Mouse (Mus musculus) heart, postnatal 0 days (tissue): ENCODE measurements at regions not wholly inside any gene's neighbourhood (a gene's known extent, or its start where the extent isn't known, plus 50 kb on each side); places are given as distances from the start of the nearest gene placed in this dataset.

Experiments used
- CTCF ChIP-seq: IDR thresholded peaks from 2 replicates; pipeline ENCODE4 v1.5.1; 2016; ENCODE audit warnings: antibody characterized with exemption, control low read depth, low read depth
- EP300 ChIP-seq: IDR thresholded peaks from 2 replicates; pipeline ENCODE4 v1.6.1; 2016; ENCODE audit warnings: antibody characterized with exemption, low read depth

DNA sequence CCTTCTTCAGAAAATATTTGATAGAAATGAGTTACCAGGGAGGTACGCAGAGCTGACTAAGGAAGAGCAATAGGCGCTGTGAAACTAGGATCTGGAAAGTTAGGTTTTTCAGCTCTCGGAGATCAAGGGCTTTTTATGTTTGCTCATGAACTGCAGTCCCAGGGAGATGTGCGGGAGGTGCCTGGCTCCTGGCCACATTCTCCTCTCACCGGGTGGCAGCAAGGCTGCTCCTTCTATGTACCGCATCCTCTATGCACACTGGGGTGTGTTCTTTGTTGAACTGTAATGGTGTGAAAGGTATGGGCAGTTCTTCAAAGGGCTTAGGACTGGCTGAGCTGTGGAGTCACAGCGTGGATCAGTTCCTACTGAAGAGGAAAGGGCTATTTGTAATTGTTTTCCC lies 221.3 kb downstream of the Hhipl2 start:
- TF ChIP-seq CTCF (no peak), EP300 (no peak)
